In the genomic region with DNA sequence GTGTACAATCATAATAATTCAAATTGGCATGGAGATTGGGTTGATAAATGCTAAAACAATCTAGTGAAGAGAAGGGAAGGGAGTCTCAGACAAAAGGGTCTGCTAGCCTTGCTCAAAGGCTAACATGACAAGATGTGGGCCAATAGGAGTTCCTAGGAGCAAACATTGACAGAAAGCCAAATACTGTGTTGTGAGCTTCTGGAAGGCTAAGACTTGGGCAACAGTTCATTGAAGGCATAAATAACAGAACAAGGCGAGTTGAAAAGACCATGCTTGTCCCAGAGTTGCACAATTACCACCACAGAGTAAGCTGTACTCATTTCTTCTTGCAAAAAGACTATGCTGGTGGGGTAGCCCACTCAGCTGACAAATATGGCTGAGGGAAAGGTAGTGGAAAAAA, we compare ENCODE assay signal across 22 mouse cellular contexts. TPM values are rescaled to one million over a fixed set of nuclear protein-coding genes. Genes with fewer than 3 reads are reported as not detected.
A peak's percentile ranks its signal among the peaks of the same experiment; 100 is the strongest.
DNase-seq lines count a peak whose midpoint lies in the region; ATAC-seq and TF ChIP-seq lines count a peak whose summit lies in the region.
"Had no signal": no experiment of that assay in that cellular context is flagged by ENCODE, and none has a peak within 500 bp of the region (broad histone marks: within the 10 kb centered on the region; RNA-seq: fewer than 3 reads in every experiment).

No protein-coding gene starts in this region.

- DNase-seq in heart, adult 11 months: peak; percentile 31
- DNase-seq in lung, postnatal 0 days (ENCODE audit: low spot score): peak; percentile 29
- no peak for DNase-seq in lung, adult 2 months
- peak; percentile 10 for DNase-seq in NIH3T3 (ENCODE audit: low read depth)
- DNase-seq in adipocyte (ENCODE audit: low spot score): peak; percentile 79
- DNase-seq in cerebellum, postnatal 4 days (ENCODE audit: low spot score in 2 of 2): no peak
- DNase-seq: adrenal gland, adult 8-10 months; adrenal gland, postnatal 25 days; cerebellum, adult 11 months; cerebellum, adult 18-20 months; cerebellum, adult 8-10 months; cerebellum, adult 9-11 months; cerebellum, postnatal 14 days; cerebellum, postnatal 36 days; forebrain, postnatal 0 days had no signal

- no peak overlapping the region for H3K4me3 ChIP-seq in heart, embryonic 12.5 days
- no peak overlapping the region for H3K4me3 ChIP-seq in lung, postnatal 0 days (ENCODE audit: low read depth, low read length)
- no peak overlapping the region for H3K4me3 ChIP-seq in lung, adult 2 months (replicated peaks; ENCODE audit: extremely low read depth, low read depth, low read length)
- H3K4me3 ChIP-seq: embryonic facial prominence, embryonic 10.5 days; embryonic facial prominence, embryonic 12.5 days; forebrain, embryonic 13.5 days; forebrain, embryonic 15.5 days had no signal

- H3K4me2 ChIP-seq in heart, embryonic 12.5 days: no peak overlapping the region
- no peak overlapping the region for H3K4me2 ChIP-seq in lung, postnatal 0 days (replicated peaks; ENCODE audit: low read depth, low read length)
- H3K4me2 ChIP-seq: embryonic facial prominence, embryonic 12.5 days; forebrain, embryonic 13.5 days; forebrain, embryonic 15.5 days had no signal

- H3K4me1 ChIP-seq in heart, embryonic 12.5 days (replicated peaks): no peaks in the 10 kb centered on the region
- H3K4me1 ChIP-seq in lung, postnatal 0 days (ENCODE audit: insufficient read depth, low read depth, low read length): no peaks in the 10 kb centered on the region
- H3K4me1 ChIP-seq in lung, adult 2 months (ENCODE audit: control insufficient read depth, insufficient read depth, low read length): no peaks in the 10 kb centered on the region
- H3K4me1 ChIP-seq: embryonic facial prominence, embryonic 10.5 days; embryonic facial prominence, embryonic 12.5 days; forebrain, embryonic 13.5 days; forebrain, embryonic 15.5 days had no signal

- no peak for TF ChIP-seq POLR2A in lung, adult 2 months (IDR thresholded peaks at IDR 0.05; ENCODE audit: borderline replicate concordance, extremely low read depth, low read depth, low read length)

- 0 out of 2 replicates have a peak, but pooled peaks cover 3% of the 10 kb centered on the region for H3K9me3 ChIP-seq in heart, embryonic 12.5 days (replicated peaks)
- H3K9me3 ChIP-seq in lung, postnatal 0 days (ENCODE audit: low read length): no peaks in the 10 kb centered on the region
- H3K9me3 ChIP-seq: embryonic facial prominence, embryonic 10.5 days; embryonic facial prominence, embryonic 12.5 days; forebrain, embryonic 13.5 days; forebrain, embryonic 15.5 days had no signal

- H3K36me3 ChIP-seq in heart, embryonic 12.5 days: no peaks in the 10 kb centered on the region
- no peaks in the 10 kb centered on the region for H3K36me3 ChIP-seq in lung, postnatal 0 days (ENCODE audit: insufficient read depth, low read length)
- H3K36me3 ChIP-seq: embryonic facial prominence, embryonic 10.5 days; embryonic facial prominence, embryonic 12.5 days; forebrain, embryonic 15.5 days had no signal

- 53% methylated on average over 1 of the region's 1 CpGs for WGBS in heart, embryonic 12.5 days
- 56% methylated on average over 1 of the region's 1 CpGs for WGBS in lung, postnatal 0 days
- 48% methylated on average over 1 of the region's 1 CpGs for WGBS in lung, adult 2 months

- no peak overlapping the region for H3K27ac ChIP-seq in heart, embryonic 12.5 days (ENCODE audit: poor library complexity, severe bottlenecking)
- H3K27ac ChIP-seq in lung, postnatal 0 days (ENCODE audit: low read length): no peak overlapping the region
- H3K27ac ChIP-seq: embryonic facial prominence, embryonic 10.5 days; embryonic facial prominence, embryonic 12.5 days; forebrain, embryonic 13.5 days; forebrain, embryonic 15.5 days had no signal

- ATAC-seq in heart, embryonic 12.5 days (ENCODE audit: insufficient number of reproducible peaks, low FRiP score): no peak
- no peak for ATAC-seq in lung, postnatal 0 days
- ATAC-seq: activated CD4-positive, CD25-positive, alpha-beta regulatory T cell, adult 4 months; forebrain, embryonic 13.5 days; forebrain, embryonic 15.5 days; forebrain, postnatal 0 days; Patski had no signal

- H3K27me3 ChIP-seq in heart, embryonic 12.5 days (replicated peaks): no peaks in the 10 kb centered on the region
- no peaks in the 10 kb centered on the region for H3K27me3 ChIP-seq in lung, postnatal 0 days (replicated peaks; ENCODE audit: insufficient read depth, low read length)
- H3K27me3 ChIP-seq: embryonic facial prominence, embryonic 12.5 days; forebrain, embryonic 13.5 days; forebrain, embryonic 15.5 days; Patski had no signal

- no peak overlapping the region for H3K9ac ChIP-seq in heart, embryonic 12.5 days
- no peak overlapping the region for H3K9ac ChIP-seq in lung, postnatal 0 days (replicated peaks; ENCODE audit: low read depth)
- H3K9ac ChIP-seq: embryonic facial prominence, embryonic 12.5 days; forebrain, embryonic 13.5 days; forebrain, embryonic 15.5 days; forebrain, postnatal 0 days had no signal

- no peak for TF ChIP-seq CTCF in lung, postnatal 0 days (IDR thresholded peaks at IDR 0.05)
- TF ChIP-seq CTCF in lung, adult 2 months (IDR thresholded peaks at IDR 0.05; ENCODE audit: insufficient read depth, low read length): no peak

- no peak for TF ChIP-seq EP300 in lung, postnatal 0 days (IDR thresholded peaks at IDR 0.05)

RNA-seq across cellular contexts. Expression of a gene that starts 16.0 kb away (rescaled TPM):
- polyA plus RNA-seq in heart, embryonic 12.5 days (2016; fragmentation: Nextera tagmentation; extraction: Ambion mirVana): 19.5 and 21.1 TPM in 2 replicates
- 22.1 and 23.0 TPM in 2 replicates for polyA plus RNA-seq in lung, postnatal 0 days (2015; fragmentation: Nextera tagmentation; extraction: Ambion mirVana)
- 9.6 and 16.3 TPM in 2 replicates for polyA plus RNA-seq in lung, adult 2 months (2012; rRNA removed)

RNA-seq across cellular contexts. Expression of a gene that starts 22.3 kb away (rescaled TPM):
- polyA plus RNA-seq in heart, embryonic 12.5 days (2016; fragmentation: Nextera tagmentation; extraction: Ambion mirVana): 10.4 and 10.5 TPM in 2 replicates
- 14.8 and 15.5 TPM in 2 replicates for polyA plus RNA-seq in lung, postnatal 0 days (2015; fragmentation: Nextera tagmentation; extraction: Ambion mirVana)
- polyA plus RNA-seq in lung, adult 2 months (2012; rRNA removed): 2.1 and 6.4 TPM in 2 replicates

Comparison
In these comparisons a context has a peak if more than half of its experiments do, and no peak if none do; other contexts are left out.
1. DNase-seq: peak in heart, adult 11 months (single experiment), lung, postnatal 0 days (single experiment), NIH3T3 (single experiment) and adipocyte (single experiment); none in lung, adult 2 months (single experiment) and cerebellum, postnatal 4 days (0 of 2).